Mouse (Mus musculus): ENCODE data around the gene Selenow. TPM values are rescaled to one million over a fixed set of nuclear protein-coding genes. Genes with fewer than 3 reads are reported as not detected.

Gene Selenow
- polyA plus RNA-seq, 1 experiment: 390 TPM

DNA sequence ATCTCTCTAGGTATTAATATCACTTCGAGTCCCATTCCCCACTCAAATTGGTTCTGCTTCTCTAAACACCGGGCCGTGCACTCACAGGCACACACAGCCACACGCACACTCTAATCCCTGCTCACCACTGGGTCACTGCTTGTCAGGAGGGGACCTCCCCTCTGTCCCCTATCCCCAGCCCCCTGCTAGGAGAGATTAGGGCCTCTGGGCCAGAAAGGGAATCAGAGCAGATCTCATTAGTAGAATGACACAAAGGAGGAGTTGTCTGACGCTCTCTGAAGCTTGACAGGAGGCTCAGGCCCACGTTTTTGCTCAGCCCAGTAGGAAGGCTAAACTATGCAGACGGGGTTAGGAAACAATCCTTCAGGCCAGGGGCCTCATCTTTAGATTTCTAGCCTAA is 40.8 kb downstream of the Selenow start:
- TF ChIP-seq CTCF (IDR thresholded peaks at IDR 0.05; ENCODE audit: borderline replicate concordance, insufficient read depth, low read length): no peak
- TF ChIP-seq POLR2A (IDR thresholded peaks at IDR 0.05; ENCODE audit: low read depth, low read length): no peak
- H3K4me3 ChIP-seq (ENCODE audit: insufficient read depth, low read length): no peak overlapping the region
- no peak overlapping the region for H3K27ac ChIP-seq (ENCODE audit: insufficient read depth, low read length)
- no peaks in the 10 kb centered on the region for H3K4me1 ChIP-seq (ENCODE audit: control insufficient read depth, insufficient read depth, low read length)

DNA sequence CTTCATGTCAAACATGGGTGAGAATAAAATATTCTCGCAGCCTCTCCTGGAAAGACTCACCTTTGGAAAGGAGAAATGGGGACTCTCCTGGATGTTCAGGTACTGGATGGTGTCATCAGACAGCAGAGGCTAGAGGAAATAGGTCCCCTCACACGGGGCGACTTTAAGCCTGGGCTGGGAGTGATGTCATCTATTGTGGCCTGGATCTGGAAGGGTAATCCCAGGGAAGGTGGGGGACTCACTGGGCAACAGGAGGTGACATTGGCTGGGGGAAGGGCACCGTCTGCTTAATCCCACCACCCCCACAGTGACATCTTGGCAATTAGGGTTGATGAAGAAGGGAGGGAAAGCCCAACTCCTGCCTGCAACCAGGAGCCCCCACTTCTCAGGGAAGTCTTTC is 42.4 kb downstream of the Selenow start, which contains the start of gene Crx:
Gene Crx (minus strand): TSS at position 213 of the 400 bp plus-strand sequence.
- Histone ChIP-seq H3K4me3 (ENCODE audit: insufficient read depth, low read length) (no peak within 1 kb of the TSS), H3K27ac (ENCODE audit: insufficient read depth, low read length) (no peak within 1 kb of the TSS), H3K4me1 (ENCODE audit: control insufficient read depth, insufficient read depth, low read length) (no peaks in the 10 kb centered on the region)
- no peak for TF ChIP-seq POLR2A (IDR thresholded peaks at IDR 0.05; ENCODE audit: low read depth, low read length)
- TF ChIP-seq CTCF (IDR thresholded peaks at IDR 0.05; ENCODE audit: borderline replicate concordance, insufficient read depth, low read length): no peak

Other genes with a start within 250 kb of the Selenow start
- gene Obox5, start 172.3 kb downstream of the Selenow start, polyA plus RNA-seq (2011; ENCODE audit: insufficient read length, low read depth, missing spikeins): not detected in 2 replicates
- not detected in 2 replicates for gene Obox6, start 82.7 kb downstream of the Selenow start, polyA plus RNA-seq (2011; ENCODE audit: insufficient read length, low read depth, missing spikeins)
- not detected in 2 replicates for gene Crx, start 42.4 kb downstream of the Selenow start, polyA plus RNA-seq (2011; ENCODE audit: insufficient read length, low read depth, missing spikeins)
- gene Crxos, start 39.8 kb downstream of the Selenow start, polyA plus RNA-seq (2011; ENCODE audit: insufficient read length, low read depth, missing spikeins): not detected in 2 replicates
- 87.7 and 98.1 TPM in 2 replicates for gene Nop53, start 23.7 kb upstream of the Selenow start, polyA plus RNA-seq (2011; ENCODE audit: insufficient read length, low read depth, missing spikeins)
- 136 and 191 TPM in 2 replicates for gene Ehd2, start 45.2 kb upstream of the Selenow start, polyA plus RNA-seq (2011; ENCODE audit: insufficient read length, low read depth, missing spikeins)
- 10.8 and 12.1 TPM in 2 replicates for gene Bicra, start 125.5 kb upstream of the Selenow start, polyA plus RNA-seq (2011; ENCODE audit: insufficient read length, low read depth, missing spikeins)
- gene Zfp541, start 139.4 kb upstream of the Selenow start, polyA plus RNA-seq (2011; ENCODE audit: insufficient read length, low read depth, missing spikeins): not detected in 2 replicates
- gene Napa, start 176.1 kb upstream of the Selenow start, polyA plus RNA-seq (2011; ENCODE audit: insufficient read length, low read depth, missing spikeins): 150 and 185 TPM in 2 replicates
- 13.9 TPM in 2 replicates for gene Kptn, start 197.5 kb upstream of the Selenow start, polyA plus RNA-seq (2011; ENCODE audit: insufficient read length, low read depth, missing spikeins)
- 0.35 TPM in 1 of 2 replicates, not detected in the other for gene Slc8a2, start 207.4 kb upstream of the Selenow start, polyA plus RNA-seq (2011; ENCODE audit: insufficient read length, low read depth, missing spikeins)

All from embryonic fibroblast, embryonic 13.5 days (primary cell).